Mouse (Mus musculus) fat pad, adult 2 months (tissue): ENCODE measurements around the gene Prmt1.
A peak's percentile ranks its signal among the peaks of the same experiment; 100 is the strongest.
"Not testable (repeated sequence)": the region's sequence is repeated elsewhere in the genome, so short reads cannot be mapped to it uniquely, and the experiment has no call there.

Experiments
- DNase-seq: peaks from one replicate; pipeline ENCODE4 v3.0.0-alpha.2; 2011; ENCODE audit warnings: low read depth, low spot score; ENCODE audit errors: extremely low read depth

The Prmt1 gene

GRCm38 (mm10) chr7:44986192-44986878 lies at the start of gene Prmt1:
Gene Prmt1, minus strand, starts transcription at chr7:44986568.
- peak; percentile 100 for DNase-seq

DNA sequence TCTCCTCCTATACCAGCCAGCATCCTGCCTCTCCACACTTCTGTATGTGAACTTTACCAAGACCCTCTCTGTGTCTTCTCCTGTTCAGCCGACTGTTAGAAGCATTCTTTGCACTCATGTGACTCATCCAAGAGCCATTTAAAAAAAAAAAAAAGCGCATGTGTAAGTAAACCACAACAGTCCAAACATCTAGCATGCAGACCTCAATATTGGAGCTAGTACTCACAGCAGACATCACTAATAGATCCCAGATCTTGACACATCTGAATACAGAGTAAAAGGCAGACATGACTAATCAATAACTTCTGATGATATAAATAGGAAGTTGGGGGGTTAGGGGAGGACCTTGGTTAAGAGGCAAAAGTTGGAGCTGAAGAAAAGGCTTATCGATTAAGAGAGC lies 49.3 kb upstream of the Prmt1 start:
- no peak for DNase-seq

GRCm38 (mm10) chr7:45033722-45034359 lies 47.5 kb upstream of the Prmt1 start:
- DNase-seq: no peak

GRCm38 (mm10) chr7:45030857-45031256 lies 44.5 kb upstream of the Prmt1 start:
- no peak for DNase-seq

DNA sequence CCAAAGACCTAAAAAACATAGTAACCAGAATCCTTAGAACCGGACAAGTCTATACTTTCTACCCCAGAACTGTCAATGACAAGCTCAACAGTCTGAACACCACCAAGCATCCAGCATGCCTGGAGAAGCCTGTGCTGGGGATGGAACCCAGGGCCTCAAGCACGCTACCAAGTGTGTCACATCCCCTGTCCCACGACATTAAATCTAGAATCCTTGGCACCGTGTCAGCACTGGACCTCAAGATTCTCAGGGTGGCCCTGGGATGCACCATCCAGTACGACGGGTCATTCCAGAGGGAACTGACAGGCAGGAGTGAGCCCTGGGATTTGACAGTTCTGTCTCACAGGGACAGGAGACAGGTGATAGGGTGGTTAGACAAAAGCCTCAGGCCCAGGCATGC lies 43.6 kb upstream of the Prmt1 start:
- DNase-seq: no peak

- no peak for DNase-seq
These were observed 42.0 kb upstream of the Prmt1 start for GRCm38 (mm10) chr7:45028351-45028750.

DNA sequence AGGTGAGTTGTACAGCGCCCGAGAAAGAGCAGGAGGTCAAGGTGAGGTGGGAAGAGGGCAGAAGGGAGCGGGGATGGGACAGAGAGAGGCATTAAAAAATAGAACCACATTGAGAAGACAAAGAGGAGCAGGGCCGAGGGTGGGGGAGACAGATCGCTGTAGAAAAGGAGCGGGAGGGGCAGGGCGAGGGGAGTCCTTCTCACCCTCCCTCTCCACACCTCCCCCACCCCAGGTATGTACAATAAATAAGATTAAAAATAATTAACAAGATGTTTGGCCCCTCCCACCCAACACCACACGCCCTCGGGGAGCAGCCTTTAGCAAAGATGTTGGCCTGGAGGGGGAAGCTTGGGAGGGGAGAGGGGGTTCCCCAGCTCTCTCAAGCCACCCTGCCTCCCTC lies 41.4 kb upstream of the Prmt1 start:
- DNase-seq: no peak

DNA sequence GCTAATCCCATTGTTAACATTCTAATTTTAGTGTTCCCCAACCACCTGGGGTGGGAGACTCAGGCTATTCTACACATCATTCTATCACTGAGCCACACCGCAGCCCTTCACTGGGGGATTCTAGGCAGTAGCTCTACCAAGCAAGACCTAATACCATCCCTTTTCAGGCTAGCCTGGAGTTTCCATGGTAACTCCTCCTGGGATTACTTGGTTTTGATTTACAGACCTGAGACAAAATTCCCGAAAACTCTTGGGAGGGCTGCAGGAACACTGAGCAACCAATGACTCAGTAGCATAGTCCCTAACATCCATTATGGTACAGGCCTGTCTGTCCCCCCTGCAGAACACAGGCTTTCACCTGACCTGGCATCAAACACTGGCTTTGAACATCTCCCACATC lies 39.9 kb upstream of the Prmt1 start:
- no peak for DNase-seq

DNA sequence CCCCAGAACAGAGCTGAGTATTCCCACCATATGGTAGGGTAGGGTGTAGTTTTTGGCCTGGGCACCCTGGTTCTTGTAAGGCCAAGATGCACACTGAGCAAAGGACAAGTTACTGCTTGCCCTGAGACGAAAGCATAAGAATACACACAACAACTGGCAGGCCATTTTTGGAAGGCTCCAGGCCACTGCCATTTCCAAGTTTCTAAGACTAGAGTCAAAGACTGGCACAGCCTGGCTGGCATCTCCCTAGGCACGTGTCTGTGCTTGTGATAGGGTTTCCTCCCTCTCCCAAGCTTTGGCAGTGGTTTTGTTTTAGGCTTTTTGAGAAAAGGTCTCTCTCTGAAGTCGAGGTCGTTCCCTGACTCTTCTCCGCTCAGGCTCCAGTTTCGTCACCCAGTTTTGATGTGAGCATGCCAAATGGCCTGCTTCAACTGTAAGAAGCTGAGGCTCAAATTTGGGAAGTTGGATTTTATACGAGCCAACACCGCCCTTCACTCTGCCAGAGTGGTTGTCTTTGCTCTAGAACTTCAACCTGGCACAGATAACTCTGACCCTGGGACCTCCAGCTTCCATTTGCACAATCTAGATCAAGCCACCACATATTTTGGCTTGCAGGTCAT lies 39.3 kb upstream of the Prmt1 start:
- DNase-seq: peak; percentile 97

GRCm38 (mm10) chr7:45024281-45025248 lies 38.2 kb upstream of the Prmt1 start:
- DNase-seq: no peak

DNA sequence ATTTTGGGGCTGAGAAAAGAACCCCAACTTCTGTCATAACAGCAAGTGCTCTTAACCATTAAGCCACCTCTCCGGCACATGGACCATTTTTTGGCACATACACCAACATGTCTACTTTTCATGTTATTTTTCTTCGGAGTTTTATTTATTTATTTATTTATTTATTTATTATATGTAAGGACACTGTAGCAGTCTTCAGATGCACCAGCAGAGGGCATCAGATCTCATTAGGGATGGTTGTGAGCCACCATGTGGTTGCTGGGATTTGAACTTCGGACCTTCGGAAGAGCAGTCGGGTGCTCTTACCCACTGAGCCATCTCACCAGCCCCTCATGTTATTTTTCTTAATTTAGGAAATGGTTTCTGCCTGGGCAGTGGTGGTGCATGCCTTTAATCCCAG lies 37.3 kb upstream of the Prmt1 start:
- not testable (repeated sequence) for DNase-seq

DNA sequence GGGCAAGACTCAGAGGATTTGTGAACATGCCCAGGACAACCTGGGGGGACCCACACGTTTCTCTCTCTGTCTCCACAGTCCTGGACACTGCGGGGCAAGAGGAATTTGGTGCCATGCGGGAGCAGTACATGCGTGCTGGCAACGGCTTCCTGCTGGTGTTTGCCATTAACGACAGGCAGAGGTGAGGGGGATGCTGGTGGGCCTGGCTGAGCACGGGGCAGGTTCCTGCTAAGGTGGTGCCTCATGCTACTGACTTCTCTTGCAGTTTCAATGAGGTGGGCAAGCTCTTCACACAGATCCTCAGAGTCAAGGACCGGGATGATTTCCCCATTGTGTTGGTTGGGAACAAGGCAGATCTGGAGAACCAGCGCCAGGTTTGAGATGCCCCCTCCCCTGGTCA lies 33.9 kb upstream of the Prmt1 start:
- DNase-seq: no peak

- DNase-seq: peak; percentile 70
These were observed 32.7 kb upstream of the Prmt1 start for GRCm38 (mm10) chr7:45019031-45019571.

GRCm38 (mm10) chr7:45017242-45018061 lies 31.1 kb upstream of the Prmt1 start, which contains the start of gene Rras:
Gene Rras, plus strand, starts transcription at chr7:45017961.
- peak; percentile 97 for DNase-seq

DNA sequence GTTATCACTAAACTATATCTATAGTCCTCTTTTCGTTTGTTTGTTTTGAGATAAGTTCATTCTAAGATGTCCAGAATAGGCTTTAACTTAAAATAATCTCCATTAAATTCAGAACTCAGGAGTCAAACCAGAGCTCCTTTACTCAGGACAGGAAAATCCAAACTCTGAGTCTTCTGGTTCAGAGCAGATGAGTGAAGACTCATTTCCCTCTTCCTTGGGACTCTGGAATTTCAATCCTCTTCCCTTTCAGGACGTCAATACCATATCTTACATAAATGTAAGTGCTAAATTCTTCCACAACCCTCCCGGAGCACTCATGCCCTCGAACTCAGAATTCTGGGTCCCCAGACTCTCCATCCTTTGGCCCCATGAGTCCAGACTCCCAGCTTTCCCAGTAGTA lies 30.4 kb upstream of the Prmt1 start:
- no peak for DNase-seq

DNA sequence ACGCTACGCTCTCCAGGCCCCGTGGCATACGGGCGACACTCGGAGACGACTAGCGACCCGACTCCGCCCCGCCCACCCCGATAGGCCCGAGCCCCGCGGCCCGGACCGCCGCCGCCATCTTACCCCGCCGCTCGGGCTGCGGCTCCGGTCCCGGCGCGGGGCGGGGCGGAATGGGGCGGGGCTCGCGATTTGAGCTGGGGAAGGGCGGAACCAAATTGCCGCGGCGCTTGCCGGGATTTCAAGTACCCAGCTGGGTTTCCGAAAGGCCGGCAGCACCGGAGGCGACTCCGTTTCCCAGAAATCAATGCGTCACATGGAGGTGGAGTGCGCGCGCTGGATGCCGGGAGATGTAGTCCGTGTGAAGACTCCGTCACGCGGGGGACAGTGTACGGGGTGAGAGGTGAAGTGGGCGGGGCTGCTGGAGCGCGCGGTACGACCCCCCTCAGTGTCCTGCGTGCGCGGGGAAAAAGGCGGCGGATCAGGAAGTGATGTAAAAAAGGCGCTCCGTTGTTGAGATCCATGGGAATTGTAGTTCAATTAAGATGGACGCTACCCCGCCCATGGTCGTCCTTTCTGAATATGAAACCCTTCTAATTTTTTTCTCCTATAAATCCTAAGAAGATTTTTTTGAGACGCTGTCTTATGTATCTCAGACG lies 29.7 kb upstream of the Prmt1 start, which contains the start of gene Scaf1:
Scaf1 (minus strand) TSS at position 407 of the 656 bp plus-strand sequence.
- peak; percentile 91 for DNase-seq

DNA sequence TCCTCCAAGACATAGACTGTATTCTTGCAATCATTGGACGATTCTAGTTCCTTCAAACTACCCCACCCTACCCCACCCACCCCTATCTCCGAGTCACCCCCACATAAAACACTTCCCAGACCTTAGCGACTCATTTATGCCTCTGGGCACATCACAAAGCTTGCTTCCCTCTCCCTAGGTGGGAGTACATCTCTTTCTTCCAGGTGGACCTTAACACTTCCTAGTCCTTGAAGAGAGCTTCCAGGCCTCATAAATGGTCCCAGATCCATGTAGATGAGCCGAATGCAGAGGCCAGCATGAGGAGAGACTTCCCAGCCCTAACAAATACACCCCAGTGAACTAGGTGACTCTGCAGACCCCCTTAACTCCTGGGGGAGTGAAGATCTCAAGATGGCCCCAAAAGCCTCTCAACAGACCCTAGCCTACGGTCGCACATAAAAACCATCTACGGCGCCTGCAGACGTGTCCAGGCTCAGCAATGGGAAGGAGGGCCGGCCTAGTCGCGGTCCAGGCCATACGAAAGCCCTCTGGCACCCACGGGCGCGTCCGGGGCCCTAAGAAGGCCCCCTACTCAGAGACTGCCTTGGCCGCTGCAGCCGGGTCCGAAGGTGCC lies 29.1 kb upstream of the Prmt1 start:
- no peak for DNase-seq

DNA sequence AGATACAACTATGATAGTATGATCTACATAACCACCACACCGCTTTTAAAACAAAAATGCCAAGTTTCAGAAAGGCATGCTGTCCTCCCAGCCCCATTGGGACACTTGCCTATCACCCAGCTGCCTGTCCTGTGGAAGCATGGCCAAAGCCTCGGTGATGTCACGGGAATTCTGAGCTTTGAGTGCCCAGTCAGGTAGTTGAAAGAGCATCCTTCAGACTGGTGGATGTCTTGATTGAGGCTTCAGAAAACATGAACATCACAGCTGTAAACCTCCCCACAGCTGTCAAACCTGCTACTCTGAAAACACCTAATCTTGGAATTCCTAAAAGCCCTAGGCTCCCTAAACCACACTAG lies 27.7 kb upstream of the Prmt1 start:
- DNase-seq: no peak
